Mouse (Mus musculus): ENCODE measurements around the gene Shc1. TPM values are rescaled to one million over a fixed set of nuclear protein-coding genes. Genes with fewer than 3 reads are reported as not detected.

Gene Shc1
- total and polyA plus RNA-seq, 3 experiments: 49.2 to 79.8 TPM; not detected in 1

GRCm38 (mm10) chr3:89391663-89392511 lies 26.4 kb upstream of the Shc1 start (continued):
- TF ChIP-seq TAL1 (IDR thresholded peaks at IDR 0.05; ENCODE audit: low read length) (no peak), MAZ (IDR thresholded peaks at IDR 0.05; ENCODE audit: low read depth, low read length) (peak; percentile 20; the same call in 1 of the 2 replicates), USF1 (IDR thresholded peaks at IDR 0.05; ENCODE audit: low read depth, low read length) (0 out of 2 replicates have a peak, but pooled peaks have one; percentile 2), MAX (IDR thresholded peaks at IDR 0.05; ENCODE audit: low read length) (peak; percentile 42; the same call in 1 of the 2 replicates)

- peak; percentile 73 for DNase-seq (ENCODE audit: low read depth, low spot score)
- Histone ChIP-seq H3K27me3 (ENCODE audit: control insufficient read depth in 1 of 2, insufficient read depth in 2 of 2, low read length in 2 of 2) (no peaks in the 10 kb centered on the region), H3K36me3 (ENCODE audit: control insufficient read depth in 1 of 2, insufficient read depth in 2 of 2, low read length in 2 of 2) (peaks cover 0 to 34% of the 10 kb centered on the region in 2 experiments; a peak in 2 of 4 replicates), H3K9ac (ENCODE audit: control insufficient read depth, low read depth, low read length, poor library complexity, severe bottlenecking) (peak overlapping the region; percentile 65), H3K9me3 (replicated peaks; ENCODE audit: insufficient read depth, low read length) (no peaks in the 10 kb centered on the region), H3K27ac (ENCODE audit: control insufficient read depth, low read depth, low read length) (peak overlapping the region; percentile 53), H3K4me3 (ENCODE audit: control insufficient read depth in 1 of 2, insufficient read depth in 1 of 2, low read depth in 2 of 2, low read length in 2 of 2) (peak overlapping the region; percentile 86 to 94), H3K4me1 (ENCODE audit: control insufficient read depth in 1 of 2, insufficient read depth in 2 of 2, low read length in 2 of 2) (peaks cover 14 to 41% of the 10 kb centered on the region in 2 experiments), H3K79me2 (ENCODE audit: control insufficient read depth, insufficient read depth, low read length, poor library complexity) (peaks cover 16% of the 10 kb centered on the region)
- TF ChIP-seq CHD2 (IDR thresholded peaks at IDR 0.05; ENCODE audit: low read length) (no peak), MAX (IDR thresholded peaks at IDR 0.05; ENCODE audit: low read length) (0 out of 2 replicates have a peak, but pooled peaks have one; percentile 19)
These were observed 25.4 kb upstream of the Shc1 start for GRCm38 (mm10) chr3:89392871-89393311.

DNA sequence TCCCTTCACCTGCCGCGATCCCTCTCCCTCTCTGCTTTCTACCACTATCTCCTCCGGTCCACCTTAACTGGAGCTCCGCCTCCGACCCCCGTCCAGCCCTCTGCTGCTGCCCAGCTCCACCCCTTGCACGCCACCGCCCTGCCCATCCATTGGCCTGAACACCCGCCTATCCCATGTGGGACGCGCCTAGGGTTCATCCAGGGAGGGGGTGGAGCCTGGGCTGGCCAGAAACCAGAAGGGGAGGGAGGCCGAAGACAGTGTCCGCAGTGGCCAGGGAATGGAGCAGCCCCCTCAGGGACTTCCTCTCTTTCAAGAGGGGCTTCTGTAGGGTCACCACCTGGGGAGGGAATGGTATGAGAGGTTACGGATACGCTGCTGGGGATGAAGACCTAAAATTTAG lies 24.6 kb upstream of the Shc1 start:
- DNase-seq (ENCODE audit: low read depth, low spot score): peak; percentile 100
- no peaks in the 10 kb centered on the region for H3K9me3 ChIP-seq (replicated peaks; ENCODE audit: insufficient read depth, low read length)
- TF ChIP-seq POLR2AphosphoS5 (IDR thresholded peaks at IDR 0.05; ENCODE audit: borderline replicate concordance, low read depth, low read length) (no peak), SIN3A (IDR thresholded peaks at IDR 0.05; ENCODE audit: low read length) (peak; percentile 89), ZC3H11A (IDR thresholded peaks at IDR 0.05; ENCODE audit: low read depth, low read length) (0 out of 2 replicates have a peak, but pooled peaks have one; percentile 5), HCFC1 (IDR thresholded peaks at IDR 0.05; ENCODE audit: low read depth, low read length) (peak; percentile 73), EP300 (IDR thresholded peaks at IDR 0.05; ENCODE audit: low read depth in 1 of 2, low read length in 2 of 2) (no peak; a peak in 1 of 4 replicates), RCOR1 (IDR thresholded peaks at IDR 0.05; ENCODE audit: low read depth, low read length) (no peak), ETS1 (IDR thresholded peaks at IDR 0.05; ENCODE audit: low read depth, low read length) (no peak; the same call in 1 of the 2 replicates), POLR2AphosphoS2 (IDR thresholded peaks at IDR 0.05; ENCODE audit: low read length) (no peak; the same call in 1 of the 2 replicates), GATA1 (IDR thresholded peaks at IDR 0.05; ENCODE audit: low read depth, low read length) (no peak), JUND (IDR thresholded peaks at IDR 0.05; ENCODE audit: low read depth, low read length) (no peak), USF2 (IDR thresholded peaks at IDR 0.05; ENCODE audit: borderline replicate concordance in 1 of 2, insufficient read depth in 1 of 2, low read depth in 1 of 2, low read length in 2 of 2) (no peak), RAD21 (IDR thresholded peaks at IDR 0.05; ENCODE audit: low read depth, low read length) (no peak), GABPA (IDR thresholded peaks at IDR 0.05; ENCODE audit: low read depth, low read length) (no peak), MAX (IDR thresholded peaks at IDR 0.05; ENCODE audit: low read length) (no peak), NRF1 (IDR thresholded peaks at IDR 0.05; ENCODE audit: insufficient read depth, low read depth, low read length, poor library complexity, severe bottlenecking) (0 out of 2 replicates have a peak, but pooled peaks have one; percentile 23), TBP (IDR thresholded peaks at IDR 0.05; ENCODE audit: low read depth, low read length) (0 out of 2 replicates have a peak, but pooled peaks have one; percentile 18), MYB (IDR thresholded peaks at IDR 0.05; ENCODE audit: low read depth, low read length) (no peak), MAZ (IDR thresholded peaks at IDR 0.05; ENCODE audit: low read depth, low read length) (no peak; the same call in 1 of the 2 replicates), UBTF (IDR thresholded peaks at IDR 0.05; ENCODE audit: borderline replicate concordance, insufficient read depth, low read depth, low read length) (no peak), CHD2 (IDR thresholded peaks at IDR 0.05; ENCODE audit: low read length) (no peak; the same call in 1 of the 2 replicates), E2F4 (IDR thresholded peaks at IDR 0.05; ENCODE audit: borderline replicate concordance, low read depth, low read length) (no peak), MAFK (IDR thresholded peaks at IDR 0.05; ENCODE audit: borderline replicate concordance, low read depth, low read length) (no peak), POLR2A (IDR thresholded peaks at IDR 0.05; ENCODE audit: control insufficient read depth in 1 of 2, insufficient read depth in 1 of 2, low read depth in 1 of 2, low read length in 2 of 2, poor library complexity in 1 of 2) (peak in 1 of 2 experiments; percentile 59; a peak in 1 of 4 replicates), TCF12 (IDR thresholded peaks at IDR 0.05; ENCODE audit: low read depth, low read length) (no peak)

More for the DNA sequence above, 24.6 kb upstream of the Shc1 start:
- H3K79me2 ChIP-seq (ENCODE audit: control insufficient read depth, insufficient read depth, low read length, poor library complexity): peaks cover 16% of the 10 kb centered on the region
- no peaks in the 10 kb centered on the region for H3K27me3 ChIP-seq (ENCODE audit: control insufficient read depth in 1 of 2, insufficient read depth in 2 of 2, low read length in 2 of 2)
- peak overlapping the region; percentile 75 to 78 for H3K4me3 ChIP-seq (ENCODE audit: control insufficient read depth in 1 of 2, insufficient read depth in 1 of 2, low read depth in 2 of 2, low read length in 2 of 2)
- H3K4me1 ChIP-seq (ENCODE audit: control insufficient read depth in 1 of 2, insufficient read depth in 2 of 2, low read length in 2 of 2): peaks cover 14 to 34% of the 10 kb centered on the region in 2 experiments
- H3K27ac ChIP-seq (ENCODE audit: control insufficient read depth, low read depth, low read length): peak overlapping the region; percentile 75
- peak overlapping the region; percentile 73 for H3K9ac ChIP-seq (ENCODE audit: control insufficient read depth, low read depth, low read length, poor library complexity, severe bottlenecking)
- H3K36me3 ChIP-seq (ENCODE audit: control insufficient read depth in 1 of 2, insufficient read depth in 2 of 2, low read length in 2 of 2): peaks cover 0 to 28% of the 10 kb centered on the region in 2 experiments; a peak in 2 of 4 replicates

Measured in MEL (cell line).